Mouse (Mus musculus): ENCODE results near the gene Wnt2.

DNA sequence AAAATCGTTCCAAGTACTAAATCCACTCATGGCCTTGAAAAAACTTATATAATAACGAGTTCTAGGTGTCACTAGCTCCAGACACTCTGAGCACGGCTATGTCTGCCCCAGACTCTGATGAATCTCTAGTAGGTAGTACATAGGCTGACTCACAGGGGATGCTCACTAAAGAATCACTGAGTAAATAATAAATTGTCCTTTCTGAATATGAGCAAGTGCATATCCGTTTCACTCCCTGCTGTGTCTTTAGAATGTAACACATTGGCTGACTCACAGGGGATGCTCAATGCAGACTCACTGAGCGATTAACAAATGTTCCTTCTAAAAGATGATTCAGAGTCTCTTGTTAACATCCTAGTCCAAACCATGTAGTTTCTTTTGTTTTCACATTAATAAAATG is 52.1 kb downstream of the Wnt2 start:
- no peak for TF ChIP-seq CTCF (IDR thresholded peaks at IDR 0.05; ENCODE audit: low read depth, low read length)
- no peak for TF ChIP-seq POLR2A (IDR thresholded peaks at IDR 0.05; ENCODE audit: borderline replicate concordance, low read depth, low read length)

Measured in bone marrow macrophage, adult 2 months (primary cell).